Mouse (Mus musculus): Measurements from ENCODE around the gene Slc12a5. TPM values are rescaled to one million over a fixed set of nuclear protein-coding genes. Genes with fewer than 3 reads are reported as not detected.

Slc12a5 gene
- 78.6 and 83.4 TPM in 2 replicates for polyA plus RNA-seq (2021; fragmentation: Nextera tagmentation)
- long read RNA-seq, experiment 1, partial matches to known transcripts: 70 of 78 reads
- long read RNA-seq, experiment 1, other reads (novel, unspliced or antisense): 4 of 78 reads
- long read RNA-seq, experiment 2, transcript Slc12a5-205 (2 exons, 2,996 nt): major isoform, 6 of 185 reads
- long read RNA-seq, experiment 2, partial matches to known transcripts: 179 of 185 reads
- long read RNA-seq, experiment 2, other reads (novel, unspliced or antisense): 0 of 185 reads

DNA sequence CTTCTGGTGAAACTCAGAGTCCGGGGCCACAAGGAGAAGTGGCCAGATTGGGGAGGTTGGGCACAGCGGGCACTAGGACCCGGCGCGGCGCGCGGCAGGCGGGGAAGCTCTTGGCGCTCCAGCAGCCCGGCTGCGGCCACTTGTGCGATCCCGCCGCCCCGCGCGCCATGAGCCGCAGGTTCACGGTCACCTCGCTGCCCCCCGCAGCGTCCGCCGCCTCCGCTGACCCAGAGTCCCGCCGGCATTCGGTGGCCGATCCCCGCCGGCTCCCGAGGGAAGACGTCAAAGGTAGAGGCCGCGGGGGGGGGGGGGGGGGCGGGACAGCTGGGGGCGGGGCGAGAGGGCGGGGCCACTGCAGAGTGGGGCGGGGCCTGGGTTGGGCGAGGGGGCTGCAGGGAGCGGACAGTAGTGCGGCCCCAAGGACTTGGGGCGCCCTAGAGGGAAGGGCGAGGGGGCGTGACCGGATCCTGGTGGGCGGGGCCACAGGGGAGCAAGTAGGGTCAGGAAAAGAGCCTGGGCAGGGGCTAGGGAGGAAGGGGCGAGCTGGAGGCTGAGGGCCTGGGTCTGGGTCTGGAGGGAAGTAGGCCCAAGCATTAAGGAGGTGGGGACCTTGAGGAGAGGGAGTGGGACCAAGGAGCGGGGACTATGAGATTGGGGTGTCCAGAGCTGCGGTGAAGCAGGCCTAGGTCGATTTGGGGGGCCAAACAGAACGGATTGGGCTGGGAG is at the start of gene Slc12a5:
Gene Slc12a5, plus strand, starts transcription at position 87 of the 726 bp plus-strand sequence.

DNA sequence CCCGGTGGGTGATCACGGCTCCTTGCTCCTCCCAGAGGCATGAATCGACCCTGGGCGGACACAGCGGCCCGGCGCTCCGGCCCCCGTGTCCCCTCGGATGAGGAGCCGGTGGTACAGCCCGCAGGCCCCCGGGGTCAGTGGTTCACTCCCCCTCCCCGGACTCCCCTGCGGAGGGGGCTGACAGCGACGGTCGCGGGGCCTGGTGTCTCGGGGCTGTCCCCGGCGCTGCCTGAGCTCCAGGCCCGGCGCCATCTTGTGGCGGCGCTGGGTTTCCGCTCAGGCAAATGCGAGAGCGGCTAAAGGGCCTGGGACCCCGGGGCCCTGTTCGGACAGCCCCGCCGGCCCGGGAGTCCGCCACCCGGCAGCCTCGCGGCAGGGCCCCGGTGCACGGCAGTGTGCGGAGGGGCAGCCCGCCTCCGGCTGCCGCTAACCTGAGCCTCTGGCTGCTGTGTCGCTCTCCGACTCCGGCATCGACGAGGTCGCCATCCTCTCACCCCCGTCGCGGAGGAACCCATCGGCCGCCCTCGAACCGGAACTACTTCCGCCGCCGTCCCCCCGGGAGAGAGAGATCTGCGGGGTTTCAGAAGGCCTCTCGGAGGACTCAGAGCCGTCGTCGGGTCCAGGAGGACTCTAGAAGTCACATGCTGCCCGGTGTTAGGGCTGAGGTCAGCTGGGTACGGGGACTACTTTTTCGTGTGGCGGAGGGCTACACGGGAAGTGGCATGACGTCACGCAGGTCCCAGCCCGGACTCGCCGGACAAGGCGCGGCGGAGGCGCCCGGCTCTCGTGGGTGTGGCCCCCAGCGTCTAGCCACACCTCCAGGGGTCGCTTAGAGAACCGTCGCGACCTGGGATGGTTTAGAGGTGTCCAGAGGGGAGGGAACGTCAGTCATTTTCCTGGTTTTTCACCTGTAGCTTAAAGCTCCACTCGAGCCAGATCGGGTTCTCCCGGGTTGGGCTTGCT is 49.2 kb upstream of the Slc12a5 start, which contains the start of gene Zfp335:
Gene Zfp335, minus strand, starts transcription at position 672 of the 963 bp plus-strand sequence.

DNA sequence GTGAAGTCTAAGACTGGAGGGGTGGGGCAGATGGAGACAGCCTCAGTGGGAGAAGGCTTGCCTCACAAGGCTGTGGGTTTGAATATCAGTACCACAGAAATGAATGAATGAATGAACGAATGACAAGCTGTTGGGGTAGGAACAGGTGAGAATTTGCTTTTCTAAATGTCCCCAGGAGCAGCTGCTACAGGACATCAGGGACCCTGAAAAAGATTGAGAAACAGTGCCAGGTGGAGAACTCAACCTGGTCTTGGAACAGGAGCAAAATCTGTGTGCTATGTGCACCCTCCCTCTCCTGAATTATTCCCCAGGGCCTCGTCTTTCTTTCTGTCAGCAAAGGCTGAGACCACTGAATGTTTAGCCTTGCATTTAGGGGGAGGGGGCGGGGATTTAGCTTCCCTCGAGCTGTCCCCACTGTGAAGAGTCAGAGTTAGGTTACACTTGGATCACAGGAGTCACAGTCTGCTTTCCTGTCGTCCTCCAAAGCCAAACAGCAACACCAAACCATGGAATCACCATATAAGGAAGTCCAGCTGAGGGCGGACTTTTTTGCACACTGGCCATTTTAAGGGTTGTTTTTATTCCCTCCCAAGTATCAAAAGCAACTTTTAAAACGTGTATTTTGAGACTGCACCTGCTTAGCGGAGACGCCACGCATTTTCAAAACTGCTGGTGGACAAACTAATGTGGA is 20.3 kb upstream of the Slc12a5 start, which contains the start of gene Mmp9:
Gene Mmp9, plus strand, starts transcription at position 641 of the 691 bp plus-strand sequence.

DNA sequence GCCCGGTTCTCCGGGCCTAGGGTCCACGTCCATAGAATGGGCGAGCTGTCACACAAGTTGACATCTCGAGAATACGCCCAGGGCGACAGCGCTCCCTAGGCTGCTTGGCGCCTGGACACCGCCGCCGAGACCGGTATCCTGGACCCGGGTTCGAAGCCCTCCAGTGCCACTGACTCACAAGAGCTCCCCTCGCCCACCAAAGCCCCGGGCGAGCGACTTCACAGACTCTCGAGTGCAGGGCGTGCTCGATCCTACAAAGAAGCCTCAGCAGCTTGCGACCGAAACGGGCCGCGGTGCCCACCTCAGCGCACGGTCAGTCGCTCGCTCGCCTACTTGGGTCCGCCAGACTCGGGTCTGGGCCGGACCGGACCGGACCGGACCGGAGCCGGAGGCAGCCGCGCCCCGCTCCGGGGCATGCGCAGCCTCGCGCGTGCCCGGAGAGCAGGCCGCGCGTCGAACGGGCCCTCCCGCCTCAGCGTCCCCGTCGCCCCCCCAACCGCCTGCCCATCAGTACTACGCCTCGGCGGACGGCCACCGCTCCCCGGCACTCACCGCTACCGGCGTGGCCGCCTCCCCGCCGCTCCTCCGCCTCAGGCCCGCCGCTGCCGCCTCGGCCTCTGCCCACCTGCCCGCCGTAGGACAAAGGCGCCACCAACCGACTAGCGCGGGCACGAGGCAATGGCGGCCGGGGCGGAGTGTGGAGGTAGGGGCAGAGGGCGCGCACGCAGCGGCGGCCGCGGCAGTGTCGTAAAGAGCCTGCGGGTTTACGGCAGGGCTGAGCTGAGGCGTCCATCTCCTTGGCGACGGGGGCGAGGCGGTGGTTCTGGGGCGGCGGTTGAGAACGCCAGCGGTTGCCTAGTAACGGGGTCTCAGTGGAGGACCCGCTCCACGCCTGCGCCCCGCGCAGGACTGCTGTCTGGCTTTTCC is 73.8 kb downstream of the Slc12a5 start, which contains the start of gene Ncoa5:
Gene Ncoa5, minus strand, starts transcription at position 737 of the 927 bp plus-strand sequence.

Other genes with a start within 250 kb of the Slc12a5 start
- gene Spint5, start 245.5 kb upstream of the Slc12a5 start, polyA plus RNA-seq (2021; fragmentation: Nextera tagmentation): not detected in 2 replicates
- 3.3 and 3.5 TPM in 2 replicates for gene Wfdc3, start 214.9 kb upstream of the Slc12a5 start, polyA plus RNA-seq (2021; fragmentation: Nextera tagmentation)
- gene Dnttip1, start 214.8 kb upstream of the Slc12a5 start, polyA plus RNA-seq (2021; fragmentation: Nextera tagmentation): 4.1 and 5.2 TPM in 2 replicates
- 0.83 and 0.95 TPM in 2 replicates for gene Ube2c, start 190.9 kb upstream of the Slc12a5 start, polyA plus RNA-seq (2021; fragmentation: Nextera tagmentation)
- not detected in 2 replicates for gene Tnnc2, start 180.8 kb upstream of the Slc12a5 start, polyA plus RNA-seq (2021; fragmentation: Nextera tagmentation)
- gene Snx21, start 175.0 kb upstream of the Slc12a5 start, polyA plus RNA-seq (2021; fragmentation: Nextera tagmentation): 39.6 and 48.3 TPM in 2 replicates
- 19.2 and 21.1 TPM in 2 replicates for gene Acot8, start 155.9 kb upstream of the Slc12a5 start, polyA plus RNA-seq (2021; fragmentation: Nextera tagmentation)
- 10.3 and 10.8 TPM in 2 replicates for gene Zswim3, start 155.7 kb upstream of the Slc12a5 start, polyA plus RNA-seq (2021; fragmentation: Nextera tagmentation)
- gene Zswim1, start 138.1 kb upstream of the Slc12a5 start, polyA plus RNA-seq (2021; fragmentation: Nextera tagmentation): 26.3 and 29.5 TPM in 2 replicates
- gene Spata25, start 132.3 kb upstream of the Slc12a5 start, polyA plus RNA-seq (2021; fragmentation: Nextera tagmentation): not detected in 2 replicates
- 131 and 133 TPM in 2 replicates for gene Ctsa, start 127.9 kb upstream of the Slc12a5 start, polyA plus RNA-seq (2021; fragmentation: Nextera tagmentation)
- gene Neurl2, start 127.3 kb upstream of the Slc12a5 start, polyA plus RNA-seq (2021; fragmentation: Nextera tagmentation): 5.4 and 5.6 TPM in 2 replicates
- gene Pltp, start 103.1 kb upstream of the Slc12a5 start, polyA plus RNA-seq (2021; fragmentation: Nextera tagmentation): 123 and 144 TPM in 2 replicates
- 84.4 and 85.2 TPM in 2 replicates for gene Pcif1, start 81.5 kb upstream of the Slc12a5 start, polyA plus RNA-seq (2021; fragmentation: Nextera tagmentation)
- gene Zfp335, start 49.0 kb upstream of the Slc12a5 start, polyA plus RNA-seq (2021; fragmentation: Nextera tagmentation): 8.9 and 11.8 TPM in 2 replicates
- gene Mmp9, start 20.0 kb upstream of the Slc12a5 start, polyA plus RNA-seq (2021; fragmentation: Nextera tagmentation): 0.45 and 0.56 TPM in 2 replicates
- 5.7 and 5.8 TPM in 2 replicates for gene Ncoa5, start 74.1 kb downstream of the Slc12a5 start, polyA plus RNA-seq (2021; fragmentation: Nextera tagmentation)
- 0.45 and 0.64 TPM in 2 replicates for gene Cd40, start 94.8 kb downstream of the Slc12a5 start, polyA plus RNA-seq (2021; fragmentation: Nextera tagmentation)
- not detected in 2 replicates for gene 1700025C18Rik, start 129.9 kb downstream of the Slc12a5 start, polyA plus RNA-seq (2021; fragmentation: Nextera tagmentation)